In the genomic region with DNA sequence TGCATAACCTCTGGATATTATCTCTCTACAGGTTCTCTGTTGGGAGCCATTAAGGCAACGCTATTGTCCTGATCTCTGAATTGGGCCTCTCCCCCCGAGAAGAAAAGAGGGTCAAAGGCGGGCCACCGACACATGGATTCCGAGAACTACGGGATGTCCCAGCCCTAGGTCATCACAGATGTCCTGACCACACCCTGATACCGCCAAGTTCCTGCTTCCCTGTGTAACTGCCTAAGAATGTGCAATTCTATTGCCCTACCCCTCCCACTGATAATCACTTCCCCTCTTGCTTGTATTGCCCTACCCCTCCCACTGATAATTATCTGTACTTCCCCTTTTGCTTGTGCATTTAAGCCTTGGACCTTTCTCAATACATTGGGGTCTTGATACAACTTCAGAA, we compare ENCODE assay signal across 6 mouse cellular contexts.
A peak's percentile ranks its signal among the peaks of the same experiment; 100 is the strongest.
DNase-seq lines count a peak whose midpoint lies in the region; ATAC-seq and TF ChIP-seq lines count a peak whose summit lies in the region.
"Not testable (repeated sequence)": the region's sequence is repeated elsewhere in the genome, so short reads cannot be mapped to it uniquely, and the experiment has no call there.

No protein-coding gene starts in this region.

- not testable (repeated sequence) for H3K4me3 ChIP-seq in G1E (ENCODE audit: low read depth, low read length)

- not testable (repeated sequence) for TF ChIP-seq CTCF in G1E (IDR thresholded peaks at IDR 0.05; ENCODE audit: low read depth, low read length)

- DNase-seq in 416B (ENCODE audit: low read depth) = peak; percentile 24
- DNase-seq in G1E (ENCODE audit: low spot score) = not testable (repeated sequence)
- peak; percentile 47 for DNase-seq in MEL-GATA-1-ER (ENCODE audit: extremely low read depth, low read depth)
- peak; percentile 74 for DNase-seq in ZHBTc4 (ENCODE audit: low read depth, low spot score)
- peak; percentile 15 to 23 for DNase-seq in lung, adult 18-20 months
- DNase-seq in lung, postnatal 25 days (ENCODE audit: low spot score) = peak; percentile 12

- H3K9me3 ChIP-seq in G1E (replicated peaks) = not testable (repeated sequence)

- H3K4me1 ChIP-seq in G1E (ENCODE audit: insufficient read depth, low read depth, low read length) = peaks cover 44% of the 10 kb centered on the region

- H3K27me3 ChIP-seq in G1E (ENCODE audit: insufficient read depth, low read length) = not testable (repeated sequence)

- H3K36me3 ChIP-seq in G1E (replicated peaks) = not testable (repeated sequence)

- ATAC-seq in G1E (ENCODE audit: extremely low read depth, insufficient number of reproducible peaks, low FRiP score, poor library complexity, severe bottlenecking) = peak; percentile 47
